ENCODE assay signal across 22 mouse cellular contexts in genomic region chr17:51855261-51855660, GRCm38 (mm10).
"Had no signal": no experiment of that assay in that cellular context is flagged by ENCODE, and none has a peak within 500 bp of the region (broad histone marks: within the 10 kb centered on the region; RNA-seq: fewer than 3 reads in every experiment).

No protein-coding gene starts in this region.

- H3K9ac ChIP-seq: kidney, embryonic 15.5 days; liver, embryonic 13.5 days; neural tube, embryonic 12.5 days; neural tube, embryonic 15.5 days; stomach, embryonic 15.5 days had no signal

- H3K4me1 ChIP-seq: kidney, embryonic 15.5 days; liver, embryonic 13.5 days; neural tube, embryonic 12.5 days; neural tube, embryonic 15.5 days; stomach, embryonic 15.5 days had no signal

- H3K36me3 ChIP-seq: kidney, embryonic 15.5 days; liver, embryonic 13.5 days; neural tube, embryonic 12.5 days; neural tube, embryonic 15.5 days; stomach, embryonic 15.5 days had no signal

- H3K4me2 ChIP-seq: kidney, embryonic 15.5 days; liver, embryonic 13.5 days; midbrain, embryonic 11.5 days; neural tube, embryonic 12.5 days; neural tube, embryonic 15.5 days; stomach, embryonic 15.5 days had no signal

- H3K27ac ChIP-seq: kidney, embryonic 15.5 days; layer of hippocampus, adult 2 months; left cerebral cortex, adult 2 months; liver, embryonic 13.5 days; neural tube, embryonic 12.5 days; neural tube, embryonic 15.5 days; stomach, embryonic 15.5 days had no signal

- H3K27me3 ChIP-seq: kidney, embryonic 15.5 days; liver, embryonic 13.5 days; neural tube, embryonic 12.5 days; neural tube, embryonic 15.5 days; stomach, embryonic 15.5 days had no signal

- H3K4me3 ChIP-seq: kidney, embryonic 15.5 days; layer of hippocampus, adult 2 months; left cerebral cortex, adult 2 months; liver, embryonic 13.5 days; neural tube, embryonic 12.5 days; neural tube, embryonic 15.5 days; stomach, embryonic 15.5 days had no signal

- DNase-seq: kidney, adult 11 months; kidney, adult 8-10 months; kidney, postnatal 14 days; kidney, postnatal 4 days; layer of hippocampus, adult 9-11 months; layer of hippocampus, postnatal 36 days; liver, embryonic 13.5 days; lung, adult 2 months; lung, postnatal 14 days; lung, postnatal 4 days; midbrain, embryonic 14.5 days; right cerebral cortex, adult 18-20 months; right cerebral cortex, postnatal 14 days; right cerebral cortex, postnatal 4 days; thymus, postnatal 25 days had no signal

- H3K9me3 ChIP-seq: kidney, embryonic 15.5 days; liver, embryonic 13.5 days; neural tube, embryonic 12.5 days; neural tube, embryonic 15.5 days; stomach, embryonic 15.5 days had no signal
